Mouse (Mus musculus) CH12.LX (cell line): ENCODE measurements around the gene Mroh7. TPM values are rescaled to one million over a fixed set of nuclear protein-coding genes. Genes with fewer than 3 reads are reported as not detected.

Source experiments
- DNase-seq: peaks from one replicate; pipeline ENCODE4 v3.0.0-alpha.2; 2013; ENCODE audit errors: extremely low read depth
- H3K27ac ChIP-seq: 2 replicates; pipeline ENCODE4 v1.5.1; 2012; ENCODE audit warnings: low read depth, mild to moderate bottlenecking, control low read depth, moderate library complexity; ENCODE audit not compliant: insufficient read depth
- H3K27me3 ChIP-seq: replicated peaks from 2 replicates; pipeline ENCODE3; 2012; ENCODE audit warnings: inconsistent platforms
- H3K36me3 ChIP-seq, 2 experiments: replicated peaks in 1 of 2; 2 replicates each; pipeline versions ENCODE3 to v1.6.1; 2012; ENCODE audit warnings: inconsistent platforms in 1 of 2, low read length in 1 of 2, mild to moderate bottlenecking in 1 of 2, mixed read lengths in 1 of 2, moderate library complexity in 1 of 2; ENCODE audit not compliant: control insufficient read depth in 1 of 2, insufficient read depth in 1 of 2
- H3K4me1 ChIP-seq, 2 experiments: 2 replicates each; pipeline ENCODE4 v1.6.1; 2012; ENCODE audit warnings: inconsistent platforms in 1 of 2, moderate library complexity in 1 of 2; ENCODE audit not compliant: insufficient read depth in 2 of 2, control insufficient read depth in 1 of 2
- H3K4me2 ChIP-seq: 2 replicates; pipeline ENCODE4 v1.6.1; 2012; ENCODE audit warnings: low read depth, mild to moderate bottlenecking, control low read depth; ENCODE audit not compliant: poor library complexity, insufficient read depth, severe bottlenecking
- H3K4me3 ChIP-seq, 3 experiments: fragments of 150-350 bp in 1 of 3; sonication (generic) in 1 of 3; replicated peaks in 1 of 3; 2 replicates each; pipeline versions ENCODE3 to v1.5.1; 2011 to 2012; ENCODE audit warnings: low read depth in 2 of 3, low read length in 2 of 3, mild to moderate bottlenecking in 2 of 3, moderate library complexity in 2 of 3, control low read depth in 1 of 3, improper control_type of control experiment in 1 of 3, inconsistent platforms in 1 of 3, mixed read lengths in 1 of 3; ENCODE audit not compliant: poor library complexity in 1 of 3
- H3K79me2 ChIP-seq: replicated peaks from 2 replicates; pipeline ENCODE4 v1.6.1; 2012; ENCODE audit warnings: mild to moderate bottlenecking, moderate library complexity; ENCODE audit not compliant: control insufficient read depth, poor library complexity, insufficient read depth, severe bottlenecking; ENCODE audit errors: extremely low read depth
- H3K9ac ChIP-seq: 2 replicates; pipeline ENCODE4 v1.6.1; 2012; ENCODE audit warnings: low read depth, mild to moderate bottlenecking, control low read depth, moderate library complexity; ENCODE audit not compliant: insufficient read depth
- H3K9me3 ChIP-seq: replicated peaks from 2 replicates; pipeline ENCODE3; 2012; ENCODE audit warnings: low read length, inconsistent platforms, mixed read lengths
- BHLHE40 ChIP-seq: IDR thresholded peaks from 2 replicates; pipeline ENCODE4 v1.6.1; 2011; ENCODE audit warnings: mild to moderate bottlenecking, low read depth, low read length, improper control_type of control experiment
- CHD1 ChIP-seq: IDR thresholded peaks from 2 replicates; pipeline ENCODE4 v1.6.1; 2012; ENCODE audit warnings: low read depth, low read length, improper control_type of control experiment, inconsistent platforms
- CHD2 ChIP-seq: IDR thresholded peaks from 2 replicates; pipeline ENCODE4 v1.6.1; 2011; ENCODE audit warnings: low read length, improper control_type of control experiment
- CTCF ChIP-seq, 2 experiments: IDR thresholded peaks in 1 of 2; conservative IDR thresholded peaks in 1 of 2; 2 replicates each; pipeline ENCODE4 v1.5.1; 2011 to 2012; ENCODE audit warnings: low read depth in 2 of 2, low read length in 2 of 2, improper control_type of control experiment in 1 of 2, inconsistent platforms in 1 of 2, mild to moderate bottlenecking in 1 of 2, moderate library complexity in 1 of 2
- E2F4 ChIP-seq: IDR thresholded peaks from 2 replicates; pipeline ENCODE4 v1.6.1; 2011; ENCODE audit warnings: low read depth, low read length, improper control_type of control experiment; ENCODE audit not compliant: insufficient replicate concordance
- ELF1 ChIP-seq: IDR thresholded peaks from 2 replicates; pipeline ENCODE4 v1.6.1; 2014; ENCODE audit warnings: low read depth, mild to moderate bottlenecking, inconsistent platforms, low read length, improper control_type of control experiment
- EP300 ChIP-seq: IDR thresholded peaks from 2 replicates; pipeline ENCODE4 v1.6.1; 2011; ENCODE audit warnings: low read length, improper control_type of control experiment
- ETS1 ChIP-seq: conservative IDR thresholded peaks from 2 replicates; pipeline ENCODE4 v1.6.1; 2012; ENCODE audit warnings: low read depth, mild to moderate bottlenecking, inconsistent platforms, low read length, improper control_type of control experiment, moderate library complexity
- GABPA ChIP-seq: IDR thresholded peaks from 2 replicates; pipeline ENCODE4 v1.6.1; 2012; ENCODE audit warnings: low read depth, low read length, improper control_type of control experiment, inconsistent platforms; ENCODE audit not compliant: insufficient replicate concordance
- HCFC1 ChIP-seq: IDR thresholded peaks from 2 replicates; pipeline ENCODE4 v1.6.1; 2012; ENCODE audit warnings: low read depth, mild to moderate bottlenecking, inconsistent platforms, low read length, improper control_type of control experiment
- IRF4 ChIP-seq: IDR thresholded peaks from 2 replicates; pipeline ENCODE4 v1.6.1; 2014; ENCODE audit warnings: low read depth, mild to moderate bottlenecking, inconsistent platforms, low read length, improper control_type of control experiment
- JUN ChIP-seq: IDR thresholded peaks from 2 replicates; pipeline ENCODE4 v1.6.1; 2011; ENCODE audit warnings: low read depth, mild to moderate bottlenecking, low read length, improper control_type of control experiment, moderate library complexity; ENCODE audit not compliant: insufficient read depth
- JUND ChIP-seq: conservative IDR thresholded peaks from 2 replicates; pipeline ENCODE4 v1.6.1; 2011; ENCODE audit warnings: low read depth, low read length, improper control_type of control experiment
- KAT2A ChIP-seq: IDR thresholded peaks from 2 replicates; pipeline ENCODE4 v1.6.1; 2012; ENCODE audit warnings: low read length, improper control_type of control experiment, inconsistent platforms; ENCODE audit not compliant: insufficient replicate concordance
- MAFK ChIP-seq: IDR thresholded peaks from 2 replicates; pipeline ENCODE4 v1.6.1; 2011; ENCODE audit warnings: low read length, improper control_type of control experiment; ENCODE audit not compliant: insufficient replicate concordance
- MAX ChIP-seq: IDR thresholded peaks from 2 replicates; pipeline ENCODE4 v1.6.1; 2011; ENCODE audit warnings: low read length, improper control_type of control experiment
- MAZ ChIP-seq: IDR thresholded peaks from 2 replicates; pipeline ENCODE4 v1.6.1; 2012; ENCODE audit warnings: low read depth, mild to moderate bottlenecking, inconsistent platforms, low read length, improper control_type of control experiment, moderate library complexity
- MEF2A ChIP-seq: IDR thresholded peaks from 2 replicates; pipeline ENCODE4 v1.6.1; 2014; ENCODE audit warnings: low read depth, mild to moderate bottlenecking, inconsistent platforms, low read length, improper control_type of control experiment, borderline replicate concordance
- MXI1 ChIP-seq: IDR thresholded peaks from 2 replicates; pipeline ENCODE4 v1.6.1; 2011; ENCODE audit warnings: mild to moderate bottlenecking, low read depth, low read length, improper control_type of control experiment
- MYC ChIP-seq: IDR thresholded peaks from 2 replicates; pipeline ENCODE4 v1.6.1; 2011; ENCODE audit warnings: low read depth, mild to moderate bottlenecking, improper control_type of control experiment, low read length
- NELFE ChIP-seq: IDR thresholded peaks from 2 replicates; pipeline ENCODE4 v1.6.1; 2011; ENCODE audit warnings: low read depth, low read length, improper control_type of control experiment
- NRF1 ChIP-seq: IDR thresholded peaks from 2 replicates; pipeline ENCODE4 v1.6.1; 2014; ENCODE audit warnings: low read depth, mild to moderate bottlenecking, inconsistent platforms, low read length, improper control_type of control experiment, moderate library complexity
- PAX5 ChIP-seq: IDR thresholded peaks from 2 replicates; pipeline ENCODE4 v1.6.1; 2012; ENCODE audit warnings: low read length, inconsistent platforms, mixed read lengths
- POLR2A ChIP-seq: IDR thresholded peaks from 2 replicates; pipeline ENCODE4 v1.6.1; 2011; ENCODE audit warnings: low read depth, mild to moderate bottlenecking, improper control_type of control experiment, low read length
- POLR2AphosphoS2 ChIP-seq: IDR thresholded peaks from 2 replicates; pipeline ENCODE4 v1.6.1; 2011; ENCODE audit warnings: low read depth, low read length, improper control_type of control experiment
- RAD21 ChIP-seq: IDR thresholded peaks from 2 replicates; pipeline ENCODE4 v1.6.1; 2011; ENCODE audit warnings: low read depth, mild to moderate bottlenecking, low read length, improper control_type of control experiment, moderate library complexity
- RCOR1 ChIP-seq: conservative IDR thresholded peaks from 2 replicates; pipeline ENCODE4 v1.6.1; 2012; ENCODE audit warnings: low read depth, mild to moderate bottlenecking, inconsistent platforms, low read length, improper control_type of control experiment
- SIN3A ChIP-seq: IDR thresholded peaks from 2 replicates; pipeline ENCODE4 v1.6.1; 2012; ENCODE audit warnings: low read length, improper control_type of control experiment, inconsistent platforms
- SMC3 ChIP-seq: IDR thresholded peaks from 2 replicates; pipeline ENCODE4 v1.6.1; 2011; ENCODE audit warnings: low read depth, low read length, improper control_type of control experiment
- TCF12 ChIP-seq: IDR thresholded peaks from 2 replicates; pipeline ENCODE4 v1.6.1; 2014; ENCODE audit warnings: low read depth, mild to moderate bottlenecking, inconsistent platforms, low read length, improper control_type of control experiment
- UBTF ChIP-seq: IDR thresholded peaks from 2 replicates; pipeline ENCODE4 v1.6.1; 2012; ENCODE audit warnings: low read depth, mild to moderate bottlenecking, inconsistent platforms, low read length, improper control_type of control experiment, moderate library complexity
- USF1 ChIP-seq: IDR thresholded peaks from 2 replicates; pipeline ENCODE4 v1.6.1; 2014; ENCODE audit warnings: low read depth, mild to moderate bottlenecking, inconsistent platforms, low read length, improper control_type of control experiment
- USF2 ChIP-seq: conservative IDR thresholded peaks from 2 replicates; pipeline ENCODE4 v1.6.1; 2011; ENCODE audit warnings: low read depth, low read length, improper control_type of control experiment
- ZC3H11A ChIP-seq: IDR thresholded peaks from 2 replicates; pipeline ENCODE4 v1.6.1; 2012; ENCODE audit warnings: low read depth, mild to moderate bottlenecking, inconsistent platforms, low read length, improper control_type of control experiment
- ZKSCAN1 ChIP-seq: IDR thresholded peaks from 2 replicates; pipeline ENCODE4 v1.6.1; 2012; ENCODE audit warnings: low read depth, inconsistent platforms, low read length, improper control_type of control experiment, borderline replicate concordance
- ZMIZ1 ChIP-seq: IDR thresholded peaks from 2 replicates; pipeline ENCODE4 v1.6.1; 2012; ENCODE audit warnings: low read depth, mild to moderate bottlenecking, inconsistent platforms, low read length, improper control_type of control experiment
- ZNF384 ChIP-seq: IDR thresholded peaks from 2 replicates; pipeline ENCODE4 v1.6.1; 2012; ENCODE audit warnings: low read depth, low read length, improper control_type of control experiment, inconsistent platforms
- dilution Hi-C: fragments of 300-500 bp; cut with MboI; formaldehyde crosslinking; loops from 2 replicates; pipeline ENCODE4 v1.14.3; 2020; ENCODE audit warnings: low sequenced_read_pairs; ENCODE audit not compliant: extremely low pct_unique_long_range_greater_than_20kb, extremely low pct_ligation_motif_present
- in situ Hi-C: fragments of 300-500 bp; cut with MboI; formaldehyde crosslinking; loops from 3 replicates; pipeline ENCODE4 v1.14.3; 2019; ENCODE audit warnings: low sequenced_read_pairs, low pct_ligation_motif_present, low pct_unique_long_range_greater_than_20kb, mixed read lengths
- polyA plus RNA-seq: library from polyadenylated mRNA; unstranded; fragments of >175 nt; gene quantifications from 2 replicates; pipeline ENCODE4 v1.2.1, GENCODE M21; 2012; ENCODE audit warnings: low read depth; ENCODE audit not compliant: insufficient read length
- total RNA-seq, 2 experiments: library from RNA; depleted of rRNA; stranded (reverse); fragments of 300-350 nt in 1 of 2; fragments of >200 nt in 1 of 2; gene quantifications; 2 replicates each; pipeline ENCODE4 v1.2.3; 2012 to 2014

Mroh7 gene
- total and polyA plus RNA-seq, 3 experiments: not detected

DNA sequence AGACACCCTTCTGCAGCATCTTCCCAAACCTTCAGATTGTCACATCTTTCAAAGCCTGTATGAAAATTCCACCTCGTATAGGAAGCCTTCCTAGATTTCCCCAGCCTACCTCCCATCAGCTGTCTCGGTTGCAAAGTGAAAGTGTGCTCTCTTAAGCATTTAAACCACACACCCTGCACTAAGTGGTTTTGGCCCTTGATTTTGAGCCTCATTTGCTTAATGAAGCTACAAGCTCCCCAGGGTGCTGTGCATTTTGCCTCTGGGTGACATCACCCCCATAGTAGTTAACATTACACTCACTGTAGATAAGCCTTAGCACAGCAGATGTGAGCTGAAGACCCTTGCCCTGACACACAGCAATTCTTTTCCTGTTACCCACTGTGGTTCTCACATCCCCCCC lies 49.8 kb downstream of the Mroh7 start:
- Histone ChIP-seq H3K79me2 (peaks cover 8% of the 10 kb centered on the region), H3K27me3 (peaks cover 31% of the 10 kb centered on the region), H3K9me3 (no peaks in the 10 kb centered on the region), H3K4me3 (peak overlapping the region; percentile 26 to 39 (median 37)), H3K36me3 (peaks cover 9 to 18% of the 10 kb centered on the region in 2 experiments), H3K27ac (no peak overlapping the region), H3K9ac (peak overlapping the region; percentile 11; the same call in 1 of the 2 replicates), H3K4me2 (peak overlapping the region; percentile 79), H3K4me1 (peaks cover 6 to 38% of the 10 kb centered on the region in 2 experiments)
- no peak for TF ChIP-seq USF2
- TF ChIP-seq BHLHE40: peak; percentile 47; the same call in 1 of the 2 replicates
- no peak for TF ChIP-seq MYC
- TF ChIP-seq HCFC1: no peak
- TF ChIP-seq POLR2AphosphoS2: no peak
- no peak for TF ChIP-seq CHD1
- no peak for TF ChIP-seq E2F4
- TF ChIP-seq JUN: 0 out of 2 replicates have a peak, but pooled peaks have one; percentile 11
- TF ChIP-seq ZC3H11A: no peak
- TF ChIP-seq ZMIZ1: no peak
- TF ChIP-seq EP300: no peak
- TF ChIP-seq KAT2A: no peak
- TF ChIP-seq MXI1: no peak; the same call in 1 of the 2 replicates
- 0 out of 2 replicates have a peak, but pooled peaks have one; percentile 45 for TF ChIP-seq MEF2A
- no peak for TF ChIP-seq CHD2
- no peak for TF ChIP-seq RCOR1
- TF ChIP-seq NELFE: no peak
- no peak; the same call in 1 of the 2 replicates for TF ChIP-seq IRF4
- no peak for TF ChIP-seq MAX
- no peak for TF ChIP-seq GABPA
- TF ChIP-seq ZNF384: no peak
- TF ChIP-seq ELF1: no peak
- no peak for TF ChIP-seq CTCF (conservative IDR thresholded peaks at IDR 0.05 in 1 of 2, IDR thresholded peaks at IDR 0.05 in 1 of 2; ENCODE audit: low read depth in 2 of 2, low read length in 2 of 2)
- TF ChIP-seq SIN3A: peak; percentile 39; the same call in 1 of the 2 replicates
- TF ChIP-seq ZKSCAN1: no peak
- no peak for TF ChIP-seq POLR2A
- no peak for TF ChIP-seq MAFK
- no peak for TF ChIP-seq MAZ
- no peak for TF ChIP-seq JUND
- TF ChIP-seq PAX5: no peak
- no peak for TF ChIP-seq UBTF
- no peak for TF ChIP-seq SMC3
- TF ChIP-seq ETS1: peak; percentile 56
- no peak for TF ChIP-seq RAD21
- TF ChIP-seq NRF1: no peak
- TF ChIP-seq USF1: no peak
- no peak for TF ChIP-seq TCF12
- dilution Hi-C loops: no loop called here
- in situ Hi-C loops: no loop called here
- DNase-seq: peak; percentile 77
